Mouse (Mus musculus) stomach, embryonic 14.5 days (tissue): ENCODE measurements around the gene Kcmf1. TPM values are rescaled to one million over a fixed set of nuclear protein-coding genes. Genes with fewer than 3 reads are reported as not detected.
A peak's percentile ranks its signal among the peaks of the same experiment; 100 is the strongest.
"Not testable (repeated sequence)": the region's sequence is repeated elsewhere in the genome, so short reads cannot be mapped to it uniquely, and the experiment has no call there.

Source experiments
- ATAC-seq: fragments of 200-750 bp; cut with Nextera tagmentation; 2 replicates; pipeline ENCODE4 v1.8.0; 2017; ENCODE audit warnings: low read depth, moderate TSS enrichment; ENCODE audit not compliant: insufficient number of reproducible peaks, insufficient read depth, low FRiP score
- H3K27ac ChIP-seq: fragments of 300-500 bp; sonication (generic); 2 replicates; pipeline ENCODE4 v1.5.1; 2014; ENCODE audit warnings: mild to moderate bottlenecking, low read length, moderate library complexity, mixed read lengths
- H3K27me3 ChIP-seq: fragments of 300-500 bp; sonication (generic); 2 replicates; pipeline ENCODE4 v1.6.1; 2014; ENCODE audit warnings: low read length, control low read depth, mixed read lengths; ENCODE audit not compliant: control insufficient read depth, insufficient read depth
- H3K36me3 ChIP-seq: fragments of 300-500 bp; sonication (generic); 2 replicates; pipeline ENCODE4 v1.6.1; 2014; ENCODE audit warnings: mild to moderate bottlenecking, control low read depth, low read length, moderate library complexity, mixed read lengths; ENCODE audit not compliant: control insufficient read depth, insufficient read depth
- H3K4me1 ChIP-seq: fragments of 300-500 bp; sonication (generic); 2 replicates; pipeline ENCODE4 v1.6.1; 2014; ENCODE audit warnings: low read length, control low read depth, mixed read lengths; ENCODE audit not compliant: control insufficient read depth, insufficient read depth
- H3K4me2 ChIP-seq: fragments of 300-500 bp; sonication (generic); replicated peaks from 2 replicates; pipeline ENCODE4 v1.6.1; 2014; ENCODE audit warnings: low read depth, low read length, control low read depth
- H3K4me3 ChIP-seq: fragments of 300-500 bp; sonication (generic); 2 replicates; pipeline ENCODE4 v1.5.1; 2014; ENCODE audit warnings: low read depth, low read length, control low read depth
- H3K9ac ChIP-seq: fragments of 300-500 bp; sonication (generic); replicated peaks from 2 replicates; pipeline ENCODE4 v1.6.1; 2014; ENCODE audit warnings: low read depth, mild to moderate bottlenecking, control low read depth, low read length, moderate library complexity, mixed read lengths
- H3K9me3 ChIP-seq: fragments of 300-500 bp; sonication (generic); 2 replicates; pipeline ENCODE4 v1.6.1; 2016; ENCODE audit warnings: low read depth, low read length, control low read depth; ENCODE audit not compliant: control insufficient read depth
- WGBS: fragments of 180-500 bp; shearing (Covaris S2); extraction: QIAGEN DNeasy Blood & Tissue Kit; methylation state at CpG from one replicate; pipeline ENCODE4 v1.1.7; 2014; 5-methylcytosine and 5-hydroxymethylcytosine counted together
- polyA plus RNA-seq: library from polyadenylated mRNA; unstranded; fragments of >200 nt; fragmentation: Nextera tagmentation; extraction: Ambion mirVana; gene quantifications from 2 replicates; pipeline ENCODE4 v1.2.1, GENCODE M21; 2014

The Kcmf1 gene
- polyA plus RNA-seq, 1 experiment from 2014 or later: 40.1 TPM

- Histone ChIP-seq H3K9ac (no peak overlapping the region), H3K4me1 (no peaks in the 10 kb centered on the region), H3K27ac (no peak overlapping the region), H3K9me3 (no peaks in the 10 kb centered on the region), H3K4me2 (no peak overlapping the region), H3K27me3 (no peaks in the 10 kb centered on the region), H3K4me3 (no peak overlapping the region), H3K36me3 (no peaks in the 10 kb centered on the region)
- ATAC-seq: no peak
- WGBS: 89% methylated on average over 6 of the region's 6 CpGs
These were observed 23.1 kb downstream of the Kcmf1 start for GRCm38 (mm10) chr6:72876629-72877028.

GRCm38 (mm10) chr6:72873338-72873737 is 26.4 kb downstream of the Kcmf1 start:
- 93% methylated on average over 3 of the region's 3 CpGs for WGBS
- Histone ChIP-seq H3K4me1 (peaks cover 20% of the 10 kb centered on the region), H3K4me2 (no peak overlapping the region), H3K27ac (no peak overlapping the region), H3K4me3 (no peak overlapping the region), H3K27me3 (no peaks in the 10 kb centered on the region), H3K9me3 (no peaks in the 10 kb centered on the region), H3K36me3 (no peaks in the 10 kb centered on the region), H3K9ac (no peak overlapping the region)
- no peak for ATAC-seq

GRCm38 (mm10) chr6:72872276-72872675 is 27.5 kb downstream of the Kcmf1 start:
- 82% methylated on average over 1 of the region's 1 CpGs for WGBS
- Histone ChIP-seq H3K9ac (no peak overlapping the region), H3K4me2 (no peak overlapping the region), H3K27ac (no peak overlapping the region), H3K9me3 (no peaks in the 10 kb centered on the region), H3K4me1 (peaks cover 22% of the 10 kb centered on the region), H3K36me3 (no peaks in the 10 kb centered on the region), H3K27me3 (no peaks in the 10 kb centered on the region), H3K4me3 (no peak overlapping the region)
- ATAC-seq: no peak

GRCm38 (mm10) chr6:72869601-72870000 is 30.2 kb downstream of the Kcmf1 start:
- no peak overlapping the region for H3K4me3 ChIP-seq
- WGBS: 66% methylated on average over 8 of the region's 8 CpGs
- H3K4me2 ChIP-seq: 0 out of 2 replicates have a peak overlapping the region, but pooled peaks have one; percentile 4
- no peaks in the 10 kb centered on the region for H3K27me3 ChIP-seq
- peak overlapping the region; percentile 36; the same call in 1 of the 2 replicates for H3K27ac ChIP-seq
- H3K9ac ChIP-seq: no peak overlapping the region
- no peak for ATAC-seq
- H3K36me3 ChIP-seq: no peaks in the 10 kb centered on the region
- H3K9me3 ChIP-seq: no peaks in the 10 kb centered on the region
- peaks cover 22% of the 10 kb centered on the region for H3K4me1 ChIP-seq

- WGBS: 30% methylated on average over 5 of the region's 5 CpGs
- Histone ChIP-seq H3K9ac (no peak overlapping the region), H3K4me2 (no peak overlapping the region), H3K36me3 (no peaks in the 10 kb centered on the region), H3K9me3 (no peaks in the 10 kb centered on the region), H3K27ac (peak overlapping the region; percentile 44; the same call in 1 of the 2 replicates), H3K27me3 (no peaks in the 10 kb centered on the region), H3K4me3 (no peak overlapping the region), H3K4me1 (peaks cover 22% of the 10 kb centered on the region)
- no peak for ATAC-seq
These were observed 31.1 kb downstream of the Kcmf1 start for GRCm38 (mm10) chr6:72868688-72869087.

- Histone ChIP-seq H3K27ac (no peak overlapping the region), H3K4me1 (peaks cover 22% of the 10 kb centered on the region), H3K9ac (no peak overlapping the region), H3K4me3 (no peak overlapping the region), H3K27me3 (no peaks in the 10 kb centered on the region), H3K4me2 (no peak overlapping the region), H3K9me3 (no peaks in the 10 kb centered on the region), H3K36me3 (no peaks in the 10 kb centered on the region)
- WGBS: 87% methylated on average over 1 of the region's 1 CpGs
- ATAC-seq: no peak
These were observed 32.0 kb downstream of the Kcmf1 start for GRCm38 (mm10) chr6:72867746-72868145.

GRCm38 (mm10) chr6:72866232-72866631 is 33.5 kb downstream of the Kcmf1 start:
- Histone ChIP-seq H3K4me2 (no peak overlapping the region), H3K36me3 (no peaks in the 10 kb centered on the region; the same call in 1 of the 2 replicates), H3K27me3 (no peaks in the 10 kb centered on the region), H3K9me3 (no peaks in the 10 kb centered on the region), H3K4me3 (no peak overlapping the region), H3K27ac (no peak overlapping the region), H3K4me1 (peaks cover 22% of the 10 kb centered on the region), H3K9ac (no peak overlapping the region)
- 64% methylated on average over 2 of the region's 2 CpGs for WGBS
- no peak for ATAC-seq

- peaks cover 12% of the 10 kb centered on the region; the same call in 1 of the 2 replicates for H3K36me3 ChIP-seq
- H3K4me2 ChIP-seq, H3K27ac ChIP-seq, H3K4me1 ChIP-seq, H3K27me3 ChIP-seq, H3K9ac ChIP-seq, H3K4me3 ChIP-seq, H3K9me3 ChIP-seq, ATAC-seq: not testable (repeated sequence)
- WGBS: 87% methylated on average over 5 of the region's 5 CpGs
These were observed 37.1 kb downstream of the Kcmf1 start for GRCm38 (mm10) chr6:72862686-72863085.

- Histone ChIP-seq H3K4me3 (no peak overlapping the region), H3K4me2 (no peak overlapping the region), H3K27ac (no peak overlapping the region), H3K9ac (no peak overlapping the region), H3K27me3 (no peaks in the 10 kb centered on the region), H3K36me3 (peaks cover 42% of the 10 kb centered on the region), H3K4me1 (no peaks in the 10 kb centered on the region), H3K9me3 (no peaks in the 10 kb centered on the region; the same call in 1 of the 2 replicates)
- WGBS: 75% methylated on average over 5 of the region's 5 CpGs
- no peak for ATAC-seq
These were observed 45.5 kb downstream of the Kcmf1 start for GRCm38 (mm10) chr6:72854256-72854655.
